Mouse (Mus musculus) heart, postnatal 10 days (tissue): Measurements from ENCODE around the gene 4930524B15Rik. TPM values are rescaled to one million over a fixed set of nuclear protein-coding genes. Genes with fewer than 3 reads are reported as not detected.
"Not testable (repeated sequence)": the region's sequence is repeated elsewhere in the genome, so short reads cannot be mapped to it uniquely, and the experiment has no call there.

Source experiments
- DNase-seq, 2 experiments: peaks; one replicate each; pipeline ENCODE4 v3.0.0; 2021
- intact Hi-C: fragments of 180-260 bp; cut with DNase I; formaldehyde crosslinking; loops from one replicate; pipeline ENCODE4 v1.15.1; 2025
- total RNA-seq, 2 experiments: library from RNA; stranded (reverse); gene quantifications; 2 replicates each; pipeline ENCODE4 v1.2.3; 2021

The 4930524B15Rik gene
- not detected for total RNA-seq

GRCm38 (mm10) chr11:31965256-31966134, at the start of gene 4930524B15Rik:
TSS of gene 4930524B15Rik (plus strand) at chr11:31965592.
- intact Hi-C loops, result no loop called here
- DNase-seq, result peak in 1 of 2 experiments; percentile 23

GRCm38 (mm10) chr11:31917769-31918168, 47.6 kb upstream of the 4930524B15Rik start:
- intact Hi-C loops, result no loop called here
- DNase-seq, result no peak

DNA sequence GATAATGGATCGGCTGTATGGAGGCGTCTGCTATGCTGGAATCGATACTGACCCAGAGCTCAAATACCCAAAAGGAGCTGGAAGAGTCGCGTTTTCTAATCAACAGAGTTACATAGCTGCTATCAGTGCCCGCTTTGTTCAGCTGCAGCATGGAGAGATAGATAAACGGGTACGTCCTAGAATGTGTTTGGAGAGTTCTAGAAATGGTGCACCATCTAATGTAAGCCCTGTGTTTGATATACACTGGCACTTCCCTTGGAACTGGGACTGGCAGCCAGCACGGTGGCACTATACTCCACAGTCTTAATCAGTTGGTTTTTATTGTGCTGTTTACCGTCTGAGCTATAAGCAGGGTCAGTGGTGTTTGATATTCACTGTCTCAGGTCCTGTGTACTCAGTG, 35.3 kb upstream of the 4930524B15Rik start:
- intact Hi-C loops, result no loop called here
- DNase-seq, result no peak

GRCm38 (mm10) chr11:31935652-31936051, 29.7 kb upstream of the 4930524B15Rik start:
- peak; percentile 64 to 66 for DNase-seq
- intact Hi-C loops, result no loop called here

DNA sequence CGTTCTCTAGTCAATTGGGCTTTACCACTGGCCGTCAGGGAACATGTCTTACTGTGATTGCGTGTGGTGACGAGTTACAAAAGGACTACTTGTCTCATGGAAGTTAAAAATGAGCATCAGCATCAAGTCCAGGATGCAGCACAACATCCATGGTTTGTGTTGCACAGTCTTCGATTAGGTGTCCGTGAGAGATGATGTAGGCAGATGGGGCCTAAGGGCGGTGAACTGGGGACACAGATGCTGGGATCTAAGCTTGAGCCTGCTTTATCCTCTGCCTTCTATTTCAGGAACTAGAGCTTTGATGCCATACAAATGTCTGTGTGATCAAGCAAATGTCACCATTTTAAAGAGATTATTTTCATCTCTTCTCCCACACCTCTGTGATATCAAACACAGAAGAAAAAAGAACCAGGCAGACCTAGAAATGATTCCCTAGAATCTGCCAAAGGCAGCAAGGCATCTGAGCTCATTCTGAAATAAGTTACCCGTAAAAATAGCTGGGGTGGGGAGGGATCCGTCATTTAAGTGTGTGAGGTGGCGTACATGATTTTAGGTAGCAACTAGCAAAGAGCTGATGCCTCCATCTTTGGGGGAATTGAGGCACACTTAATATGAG, 28.4 kb upstream of the 4930524B15Rik start:
- no peak for DNase-seq
- intact Hi-C loops, result no loop called here

GRCm38 (mm10) chr11:31940898-31941639, 24.3 kb upstream of the 4930524B15Rik start:
- no peak for DNase-seq
- intact Hi-C loops, result no loop called here

GRCm38 (mm10) chr11:31941640-31942638, 23.5 kb upstream of the 4930524B15Rik start:
- no peak for DNase-seq
- intact Hi-C loops, result no loop called here

DNA sequence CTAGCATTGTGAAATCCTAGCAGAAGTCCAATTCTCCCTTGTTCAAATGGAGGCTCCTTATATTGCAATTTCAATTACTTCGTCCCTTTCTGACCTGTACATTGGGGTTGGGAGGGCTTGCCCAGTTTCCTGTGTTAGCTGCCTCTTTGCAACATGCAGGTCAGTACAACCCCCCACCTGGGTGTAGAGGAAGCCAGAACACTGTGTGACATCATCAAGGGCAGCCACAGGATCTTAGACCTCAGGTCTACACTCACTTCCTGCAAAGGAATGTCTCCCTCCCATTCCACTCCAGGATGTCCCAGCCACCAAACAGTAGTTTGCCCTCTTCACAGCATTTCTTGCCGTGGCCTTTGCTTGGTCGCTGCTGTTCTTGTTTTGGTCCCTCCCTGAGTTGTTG, 19.9 kb upstream of the 4930524B15Rik start:
- intact Hi-C loops, result loop anchor here (5.0 kb wide), 1 partner anchor 183 kb away; no protein-coding TSS in a partner anchor
- DNase-seq, result no peak

DNA sequence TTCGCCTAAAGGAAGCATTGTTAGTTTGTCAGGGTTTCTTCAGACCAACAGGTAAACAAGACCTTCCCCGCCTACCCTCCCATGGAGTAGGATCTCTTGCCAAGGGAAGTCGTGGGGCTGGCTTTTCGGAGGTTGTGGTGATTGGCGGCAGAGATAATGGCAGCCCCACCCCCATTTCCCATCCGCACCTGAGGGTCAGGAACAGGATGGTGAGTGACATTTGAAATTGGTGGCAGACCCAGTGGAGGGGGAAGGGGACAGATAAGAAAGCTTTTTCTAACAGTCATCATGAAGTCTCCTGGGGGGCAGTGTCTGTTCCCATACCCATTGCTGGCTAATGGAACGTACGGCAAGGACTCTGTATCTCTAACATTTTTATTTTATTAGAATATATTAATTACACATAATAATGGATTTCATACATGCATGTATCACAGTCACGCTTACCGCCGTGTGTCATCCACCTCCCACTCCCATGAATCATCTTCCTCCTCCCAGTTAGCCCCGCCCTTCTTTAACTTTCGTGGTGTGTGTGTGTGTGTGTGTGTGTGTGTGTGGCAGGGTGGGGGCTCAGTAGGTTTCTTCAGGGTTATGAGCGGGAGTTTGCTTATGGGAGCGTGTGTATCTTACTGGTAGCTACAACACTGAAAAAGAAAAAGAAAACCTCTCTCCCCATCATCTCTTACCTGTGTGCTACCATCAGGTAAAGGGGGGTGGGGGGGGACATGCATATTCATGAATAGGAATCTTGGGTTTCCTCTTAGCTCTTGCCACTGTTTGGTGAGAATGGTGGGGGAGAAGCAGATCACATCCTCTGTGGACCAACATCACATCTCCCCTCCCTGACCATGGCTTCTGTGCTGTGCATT, 16.7 kb upstream of the 4930524B15Rik start:
- no peak for DNase-seq
- intact Hi-C loops, result loop anchor here (1.0 to 5.0 kb wide), 3 partner anchors 76 to 273 kb away; partner anchors contain the start of gene Cpeb4

DNA sequence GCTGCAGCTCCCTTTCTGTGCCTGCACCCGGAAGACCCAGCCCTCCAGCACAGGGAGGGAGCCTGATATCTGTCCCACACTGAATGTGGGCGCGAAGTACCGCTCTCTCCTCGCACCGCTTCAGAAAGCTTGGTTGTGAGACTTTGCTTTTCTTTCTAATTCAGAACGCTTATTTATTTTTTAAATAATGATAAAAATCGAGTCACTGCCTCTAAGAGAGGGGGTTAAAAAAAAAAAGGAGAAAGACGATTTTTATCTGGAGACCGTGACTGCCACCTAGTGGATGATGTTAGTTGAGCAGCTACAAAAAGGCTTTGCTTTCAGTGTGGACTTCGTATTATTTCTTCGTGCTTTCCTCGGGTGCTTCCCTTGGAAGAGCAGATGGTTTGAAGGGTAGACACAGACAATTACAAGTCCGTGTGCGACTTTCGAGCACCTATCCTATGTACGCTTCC, 16.0 kb upstream of the 4930524B15Rik start:
- peak; percentile 82 to 90 for DNase-seq
- intact Hi-C loops, result loop anchor here (1.0 to 5.0 kb wide), 3 partner anchors 77 to 274 kb away; partner anchors contain the start of gene Cpeb4

DNA sequence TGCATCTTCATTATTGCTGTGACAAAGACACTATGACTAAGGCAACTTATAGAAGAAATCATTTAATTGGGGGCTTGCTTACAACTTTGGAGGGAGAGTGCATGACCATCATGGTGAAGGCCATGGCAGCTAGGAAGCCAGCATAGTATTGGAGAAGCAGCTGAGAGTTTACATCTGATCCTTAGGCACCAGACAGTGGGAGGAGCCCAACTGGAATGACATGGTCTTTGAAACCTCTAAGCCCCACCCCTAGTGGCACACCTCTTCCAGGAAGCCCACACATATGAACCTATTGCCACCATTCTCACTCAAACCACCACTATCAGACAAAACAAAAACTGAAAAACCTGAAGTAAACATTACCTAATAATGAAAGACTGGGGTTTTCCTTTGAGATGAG, 5.3 kb upstream of the 4930524B15Rik start:
- intact Hi-C loops, result no loop called here
- no peak for DNase-seq

DNA sequence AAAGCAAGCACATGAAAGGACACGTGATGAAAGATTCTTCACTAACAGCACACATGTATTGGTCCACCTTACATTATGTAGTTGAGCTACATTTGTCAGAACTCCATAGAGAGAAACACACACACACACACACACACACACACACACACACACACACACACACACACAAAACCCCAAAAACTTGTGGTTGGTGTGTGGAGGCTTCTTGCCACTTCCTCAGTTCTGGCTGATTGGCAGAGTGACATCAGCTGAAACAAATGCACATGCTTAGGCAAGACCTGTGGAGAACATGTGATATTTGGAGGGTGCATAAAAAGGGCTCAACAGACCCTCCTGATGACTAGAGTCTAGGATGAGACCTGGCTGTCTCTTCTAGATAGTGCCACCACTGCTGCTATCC, 1.4 kb upstream of the 4930524B15Rik start:
- intact Hi-C loops, result no loop called here
- DNase-seq, result no peak

DNA sequence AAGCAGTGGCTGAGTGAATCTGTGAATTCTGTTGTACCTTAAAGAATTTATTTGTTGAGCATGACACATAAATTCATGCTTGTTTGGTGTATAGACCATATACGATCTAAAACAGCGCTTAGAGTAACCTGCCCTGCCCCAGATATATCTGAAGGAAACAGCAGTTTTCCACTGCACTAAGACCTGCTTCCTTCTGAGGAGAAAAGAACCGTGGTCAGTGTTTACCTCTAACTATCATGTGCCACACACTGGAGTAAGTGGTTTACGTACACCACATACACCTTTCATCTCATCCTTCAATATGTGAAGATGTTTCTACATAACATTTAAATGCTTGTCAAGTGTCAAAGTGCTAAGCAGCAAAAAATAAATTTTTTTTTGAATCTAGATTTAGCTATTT, 8.7 kb downstream of the 4930524B15Rik start:
- DNase-seq, result no peak
- intact Hi-C loops, result no loop called here

- no peak for DNase-seq
- intact Hi-C loops, result no loop called here
These were observed 9.4 kb downstream of the 4930524B15Rik start for GRCm38 (mm10) chr11:31974826-31975225.

- DNase-seq, result no peak
These were observed 10.3 kb downstream of the 4930524B15Rik start for GRCm38 (mm10) chr11:31975678-31976077.

GRCm38 (mm10) chr11:31976137-31976536, 10.7 kb downstream of the 4930524B15Rik start:
- no peak for DNase-seq
- intact Hi-C loops, result no loop called here

More at GRCm38 (mm10) chr11:31975678-31976077, 10.3 kb downstream of the 4930524B15Rik start:
- intact Hi-C loops, result no loop called here

GRCm38 (mm10) chr11:31980089-31980488, 14.7 kb downstream of the 4930524B15Rik start:
- DNase-seq, intact Hi-C loops: not testable (repeated sequence)

- intact Hi-C loops, result no loop called here
- no peak for DNase-seq
These were observed 16.4 kb downstream of the 4930524B15Rik start for GRCm38 (mm10) chr11:31981830-31982229.
